Mouse (Mus musculus) CD4-positive naive resting alpha-beta T cell, adult 57 days (primary cell): ENCODE data around the gene Sox3. TPM values are rescaled to one million over a fixed set of nuclear protein-coding genes. Genes with fewer than 3 reads are reported as not detected.

Experiments used
- total RNA-seq: library from RNA; stranded (reverse); gene quantifications from one replicate; pipeline ENCODE4 v1.2.4, GENCODE M21; 2023

The Sox3 gene
- total RNA-seq, result not detected

DNA sequence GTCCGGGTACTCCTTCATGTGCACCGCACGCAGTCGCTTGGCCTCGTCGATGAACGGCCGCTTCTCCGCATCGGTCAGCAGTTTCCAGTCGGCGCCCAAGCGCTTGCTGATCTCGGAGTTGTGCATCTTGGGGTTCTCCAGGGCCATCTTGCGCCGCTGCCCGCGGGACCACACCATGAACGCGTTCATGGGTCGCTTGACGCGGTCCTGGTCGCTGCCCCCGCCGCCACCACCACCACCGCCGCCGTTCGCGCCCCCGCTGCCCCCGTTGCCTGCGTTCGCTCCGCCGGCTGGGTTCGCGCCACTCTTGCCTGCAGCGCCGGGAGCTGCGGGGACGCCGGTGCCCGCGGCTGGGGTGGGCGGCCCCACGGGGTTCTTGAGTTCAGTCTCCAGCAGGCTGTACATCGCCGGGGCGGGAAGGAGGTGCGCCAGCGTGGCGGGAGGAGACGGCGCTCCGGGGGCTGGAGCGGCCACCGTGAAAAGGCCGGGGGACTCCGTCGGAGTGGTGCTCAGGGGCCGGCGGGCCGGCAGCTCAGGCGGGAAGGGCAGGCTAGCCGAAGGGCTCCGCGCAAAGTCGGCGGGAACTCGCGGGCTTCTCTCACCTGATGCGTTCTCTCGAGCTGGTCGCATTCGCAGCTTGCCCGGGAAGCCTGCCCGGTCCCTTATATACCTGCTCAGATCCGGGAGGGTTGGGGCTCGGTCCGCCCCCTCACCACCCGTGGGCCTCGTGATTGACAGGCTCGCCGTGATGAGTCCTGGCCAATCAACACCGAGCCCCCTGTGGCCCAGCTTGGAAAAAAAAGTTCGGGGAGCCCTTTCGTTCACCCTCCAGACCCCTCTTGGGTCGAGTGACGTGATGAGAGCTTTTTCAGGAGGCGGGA, at the start of gene Sox3:
Gene Sox3 (minus strand): TSS at position 630 of the 881 bp plus-strand sequence.

